Mouse (Mus musculus): Measurements from ENCODE around the gene Gm5460.

Gene Gm5460

GRCm38 (mm10) chr14:34016381-34016780 is at the start of gene Gm5460:
TSS of gene Gm5460 (plus strand) at chr14:34016758.
- DNase-seq (ENCODE audit: low read depth): no peak

- no peak for DNase-seq (ENCODE audit: low read depth)
Observed at GRCm38 (mm10) chr14:33972679-33973078, 43.9 kb upstream of the Gm5460 start.

DNA sequence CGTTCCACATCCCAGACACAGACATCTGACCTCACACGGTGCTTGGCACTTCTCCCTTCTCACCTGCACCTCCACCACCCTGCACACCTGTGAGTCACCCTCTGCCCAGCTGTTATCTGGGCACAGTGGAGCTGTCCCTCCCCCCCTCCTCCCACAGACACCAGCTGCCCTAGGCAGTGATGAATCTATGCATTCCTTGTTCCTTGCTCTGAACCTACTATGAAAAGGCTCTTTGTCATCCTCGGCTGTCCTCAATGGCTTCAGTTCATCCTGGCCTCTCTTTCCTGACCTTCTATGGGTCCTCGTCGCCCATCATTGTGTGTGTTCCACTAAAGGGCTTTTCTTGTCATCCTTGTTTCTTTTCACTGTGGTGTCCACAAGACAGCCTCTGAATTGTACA is 41.8 kb upstream of the Gm5460 start:
- no peak for DNase-seq (ENCODE audit: low read depth)

- no peak for DNase-seq (ENCODE audit: low read depth)
Observed at GRCm38 (mm10) chr14:33977748-33978147, 38.8 kb upstream of the Gm5460 start.

GRCm38 (mm10) chr14:33978604-33979059 is 37.9 kb upstream of the Gm5460 start, which contains the start of gene Zfp488:
TSS of gene Zfp488 (minus strand) at chr14:33978764.
- no peak for DNase-seq (ENCODE audit: low read depth)

DNA sequence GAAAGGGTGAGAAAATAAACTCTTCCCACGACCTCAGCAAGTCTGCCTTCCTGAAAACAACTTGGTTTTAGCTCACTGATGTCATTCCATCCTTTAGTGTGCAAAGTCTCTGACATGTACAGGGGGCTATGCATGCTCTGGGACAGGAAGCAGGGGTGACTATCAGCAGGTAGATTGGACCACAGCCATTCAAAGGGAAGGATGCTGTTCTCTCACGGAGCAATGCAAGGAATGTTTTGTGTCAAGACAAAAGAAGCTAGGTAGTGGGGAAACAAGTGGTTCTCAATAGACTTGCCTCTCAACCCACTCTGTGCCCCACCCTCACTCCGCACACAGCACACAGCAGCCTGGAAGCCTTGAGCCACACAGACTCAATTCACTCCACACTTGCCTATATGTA is 27.4 kb upstream of the Gm5460 start:
- DNase-seq (ENCODE audit: low read depth): no peak

DNA sequence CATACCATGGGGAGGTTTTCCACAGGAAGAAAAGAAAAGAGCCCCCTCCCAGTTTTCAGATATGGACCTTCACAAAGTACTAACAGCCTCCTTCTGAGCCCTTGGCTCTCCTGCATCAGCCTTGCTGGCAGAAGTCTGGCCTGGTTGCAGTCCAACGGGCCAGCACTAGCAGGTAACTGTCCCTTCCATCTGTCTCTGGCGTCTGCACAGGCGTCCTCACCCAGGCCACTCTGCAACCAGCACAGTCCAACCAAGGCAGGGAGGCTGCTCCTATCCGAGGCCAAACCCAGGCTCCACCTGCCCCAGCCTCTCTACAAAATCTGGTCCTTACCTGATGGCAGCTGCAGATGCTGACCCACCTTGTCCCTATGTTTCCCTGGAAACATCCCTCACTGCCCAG is 24.6 kb upstream of the Gm5460 start:
- DNase-seq (ENCODE audit: low read depth): no peak

DNA sequence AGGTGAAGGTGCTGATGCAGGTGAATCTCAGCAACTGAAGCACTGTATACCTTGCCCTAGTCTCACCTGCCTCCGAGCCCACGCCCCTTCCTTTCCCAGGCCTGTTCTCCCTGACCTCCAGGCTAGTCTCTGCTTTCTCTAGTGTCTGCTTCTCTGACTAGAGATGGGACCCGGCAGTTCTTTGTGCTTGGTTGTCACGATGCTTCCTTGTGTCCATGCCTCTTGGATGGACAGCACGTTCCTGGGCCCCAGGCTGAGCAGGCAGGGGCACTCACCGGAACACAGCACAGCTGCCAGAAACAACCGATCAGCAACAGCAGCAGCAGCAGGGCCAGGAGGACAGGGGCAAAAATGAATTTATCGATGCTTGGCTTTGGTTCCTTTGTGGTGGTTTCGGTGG is 23.5 kb upstream of the Gm5460 start:
- no peak for DNase-seq (ENCODE audit: low read depth)

DNA sequence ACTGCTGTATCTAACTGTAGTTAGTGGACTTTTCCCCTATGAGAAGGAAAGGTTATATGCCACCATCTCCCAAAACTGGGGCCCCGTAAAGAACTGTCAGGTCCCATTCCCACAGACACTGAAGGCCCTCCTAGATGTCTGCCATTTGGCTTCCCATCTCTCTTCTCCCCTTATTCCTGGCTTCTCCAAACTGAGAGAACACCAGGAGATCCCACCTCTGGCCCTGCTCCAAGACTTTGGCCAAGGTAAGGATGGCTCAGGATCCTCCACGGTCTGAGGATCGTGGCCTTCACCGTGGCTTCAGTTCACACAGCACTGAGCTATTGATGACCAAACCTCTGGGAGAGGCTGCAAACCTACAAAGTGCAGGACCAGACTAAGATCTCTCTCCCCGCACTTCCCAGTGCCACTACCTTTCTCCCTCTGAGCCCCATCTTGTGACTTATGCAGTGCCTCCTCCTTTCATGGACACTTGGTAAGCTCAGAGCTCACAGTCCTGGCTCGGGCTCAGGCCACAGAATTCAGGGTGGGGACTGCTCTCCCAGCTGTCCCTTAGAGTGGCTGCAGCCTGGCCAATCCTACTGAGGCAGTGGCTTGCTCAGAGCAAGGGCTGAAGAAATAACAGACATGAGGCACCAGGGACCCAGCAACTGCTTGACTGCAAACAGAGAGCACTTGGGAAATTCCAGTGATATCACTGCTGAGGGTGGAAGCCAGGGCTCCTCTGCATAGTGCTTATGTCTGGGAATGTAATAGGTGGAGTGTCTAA is 22.9 kb upstream of the Gm5460 start:
- DNase-seq (ENCODE audit: low read depth): no peak

DNA sequence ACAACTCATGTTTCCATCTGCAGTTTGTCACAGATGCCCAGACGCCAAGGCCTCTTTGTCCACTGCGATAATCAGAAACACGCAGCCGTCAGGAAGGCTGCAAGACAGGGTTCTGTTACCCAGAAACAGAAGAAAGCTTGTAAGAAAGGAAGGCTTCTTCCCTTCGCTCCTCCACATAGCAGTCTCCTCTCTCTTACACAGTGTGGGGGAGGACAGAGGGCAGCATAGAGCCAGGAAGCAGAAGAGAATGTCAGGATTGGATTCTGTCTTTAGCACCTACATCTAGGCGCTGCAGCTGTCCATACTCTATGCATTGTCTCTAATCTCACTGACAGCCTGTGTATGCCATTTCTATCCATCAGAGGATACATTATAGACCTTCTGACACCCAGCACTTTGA is 19.1 kb upstream of the Gm5460 start:
- no peak for DNase-seq (ENCODE audit: low read depth)

- DNase-seq (ENCODE audit: low read depth): no peak
Observed at GRCm38 (mm10) chr14:34000076-34000475, 16.5 kb upstream of the Gm5460 start.

DNA sequence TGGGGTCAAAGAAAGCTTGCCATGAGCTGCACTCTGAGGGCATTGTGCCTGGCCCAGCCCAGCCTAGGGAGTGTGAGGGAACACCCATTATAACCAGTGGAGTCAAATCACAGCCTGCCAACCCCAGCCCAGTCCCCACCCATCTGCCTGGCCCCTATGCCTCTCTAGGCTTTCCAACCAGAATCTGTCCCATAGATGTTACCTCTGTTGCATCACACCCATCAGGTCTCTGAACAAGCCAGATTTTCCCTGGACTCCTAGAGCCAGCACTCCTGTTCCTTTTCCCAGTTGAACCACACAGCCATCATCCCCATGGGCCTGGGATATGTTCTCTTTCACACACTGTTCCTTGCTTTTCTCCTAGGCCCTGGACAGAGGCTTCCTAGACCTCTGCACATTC is 15.1 kb upstream of the Gm5460 start:
- no peak for DNase-seq (ENCODE audit: low read depth)

GRCm38 (mm10) chr14:34002358-34002757 is 14.2 kb upstream of the Gm5460 start:
- no peak for DNase-seq (ENCODE audit: low read depth)

DNA sequence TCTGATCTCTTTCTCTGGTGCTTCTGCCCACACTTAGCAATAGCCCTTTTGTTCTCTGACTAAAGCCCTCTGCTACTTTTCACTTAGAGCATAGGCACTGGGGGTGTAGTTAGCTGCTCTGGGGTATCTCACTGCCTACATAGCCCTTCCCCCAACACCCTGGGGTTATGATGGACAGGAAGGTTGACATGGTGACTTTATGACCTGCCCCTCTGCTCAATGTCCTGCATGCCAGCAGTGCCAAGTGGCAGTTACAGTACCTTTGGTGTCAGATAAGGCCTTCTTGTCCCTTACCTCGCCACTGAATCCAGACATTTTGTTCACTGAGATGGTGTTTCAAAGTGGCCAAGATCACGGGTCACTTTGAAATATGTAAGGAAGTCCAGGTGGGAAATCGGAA is 1.5 kb upstream of the Gm5460 start, which contains the start of gene Gm30083:
Gene Gm30083 (minus strand): TSS at position 120 of the 400 bp plus-strand sequence.
- no peak for DNase-seq (ENCODE audit: low read depth)

DNA sequence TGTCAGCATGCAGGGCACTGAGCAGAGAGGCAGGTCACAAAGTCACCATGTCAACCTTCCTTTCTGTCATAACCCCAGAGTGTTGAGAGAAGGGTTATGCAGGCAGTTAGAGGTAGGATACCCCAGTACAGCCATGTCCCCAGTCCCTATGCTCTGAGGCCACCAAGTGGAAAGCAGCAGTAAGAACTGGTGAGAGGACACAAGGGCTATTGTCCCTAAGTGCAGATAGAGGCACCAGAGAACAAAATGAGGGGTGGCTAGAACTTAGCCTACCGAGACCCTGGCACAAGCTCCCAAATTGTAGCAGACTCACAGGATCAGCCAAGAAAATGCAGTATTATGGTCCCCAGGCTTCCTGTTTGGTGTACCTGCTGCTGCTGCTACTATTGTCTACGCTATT is 380 bp downstream of the Gm5460 start:
- DNase-seq (ENCODE audit: low read depth): no peak

DNA sequence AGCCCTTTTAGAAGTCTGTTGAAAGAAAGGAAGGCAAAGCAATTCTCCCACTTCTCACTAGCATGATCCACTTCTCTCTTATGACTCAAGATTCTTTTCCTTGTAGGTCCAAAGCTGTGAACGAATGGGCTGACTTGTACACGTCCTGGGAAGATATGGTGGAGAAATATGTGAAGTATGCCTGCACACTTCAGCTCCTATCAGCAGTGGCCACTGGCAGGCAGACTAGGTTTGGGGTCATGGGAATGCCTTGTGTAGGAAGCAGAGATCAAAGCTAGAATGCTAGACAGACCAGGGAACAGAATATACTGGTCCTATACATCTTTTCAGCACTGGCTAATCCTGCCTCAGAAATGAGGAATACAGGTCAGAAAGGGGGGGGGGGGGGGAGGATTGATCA is 10.2 kb downstream of the Gm5460 start:
- DNase-seq (ENCODE audit: low read depth): no peak

GRCm38 (mm10) chr14:34033841-34034610 is 17.5 kb downstream of the Gm5460 start:
- no peak for DNase-seq (ENCODE audit: low read depth)

- DNase-seq (ENCODE audit: low read depth): no peak
Observed at GRCm38 (mm10) chr14:34041241-34041640, 24.7 kb downstream of the Gm5460 start.

GRCm38 (mm10) chr14:34043341-34043740 is 26.8 kb downstream of the Gm5460 start:
- no peak for DNase-seq (ENCODE audit: low read depth)

GRCm38 (mm10) chr14:34050101-34050779 is 33.7 kb downstream of the Gm5460 start:
- no peak for DNase-seq (ENCODE audit: low read depth)

- no peak for DNase-seq (ENCODE audit: low read depth)
Observed at GRCm38 (mm10) chr14:34052516-34052915, 36.0 kb downstream of the Gm5460 start, which contains the start of gene Antxrl. TSS of gene Antxrl (plus strand) at chr14:34052707.

DNA sequence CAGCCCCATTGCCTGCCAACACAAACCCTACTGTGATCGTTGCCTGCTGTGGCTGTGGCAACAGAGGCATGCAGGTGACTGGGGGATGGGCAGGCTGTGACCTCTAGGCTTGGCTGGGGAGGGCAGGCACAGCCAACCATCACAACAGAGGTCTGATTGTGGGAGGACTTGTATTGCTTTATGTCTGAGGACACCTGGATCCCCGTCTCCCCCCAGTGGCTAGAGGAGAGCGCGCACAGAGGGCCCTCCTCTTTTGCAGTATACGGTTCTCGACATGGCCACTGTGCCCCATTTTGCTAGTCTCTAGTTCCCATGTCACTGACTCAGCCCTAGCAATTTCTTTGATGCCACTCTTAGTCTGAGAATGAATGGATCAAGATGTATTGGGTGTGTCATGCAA is 55.1 kb downstream of the Gm5460 start:
- no peak for DNase-seq (ENCODE audit: low read depth)

DNA sequence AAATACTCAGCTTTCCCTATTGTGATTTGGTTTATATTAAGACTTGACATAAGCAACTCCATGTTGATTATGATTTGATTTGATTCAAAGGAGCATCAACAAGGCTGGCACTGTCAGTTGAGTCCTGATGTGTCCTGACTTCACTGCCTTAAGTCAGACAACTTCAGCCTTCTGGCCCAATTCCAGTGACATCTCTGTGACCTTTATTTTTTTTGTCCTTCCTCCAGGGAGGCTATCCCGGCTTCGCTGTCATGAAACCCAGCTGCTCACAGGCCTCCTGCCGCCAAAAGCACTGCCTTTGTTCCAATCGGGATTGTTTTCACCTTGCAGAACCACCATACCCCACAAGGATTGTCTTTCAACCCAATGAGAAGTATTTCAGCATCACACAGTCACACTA is 58.8 kb downstream of the Gm5460 start:
- no peak for DNase-seq (ENCODE audit: low read depth)
